Mouse (Mus musculus): ENCODE measurements around the gene Rnf24.
A peak's percentile ranks its signal among the peaks of the same experiment; 100 is the strongest.

Gene Rnf24

GRCm38 (mm10) chr2:131262213-131262672 is 90.4 kb downstream of the Rnf24 start, which contains the start of gene Pank2:
Pank2 (plus strand) TSS chr2:131262495.
- peak; percentile 98 for DNase-seq

- no peak for DNase-seq
Measured at GRCm38 (mm10) chr2:131261481-131262212, 91.0 kb downstream of the Rnf24 start.

- DNase-seq = no peak
Measured at GRCm38 (mm10) chr2:131260544-131261307, 92.0 kb downstream of the Rnf24 start.

DNA sequence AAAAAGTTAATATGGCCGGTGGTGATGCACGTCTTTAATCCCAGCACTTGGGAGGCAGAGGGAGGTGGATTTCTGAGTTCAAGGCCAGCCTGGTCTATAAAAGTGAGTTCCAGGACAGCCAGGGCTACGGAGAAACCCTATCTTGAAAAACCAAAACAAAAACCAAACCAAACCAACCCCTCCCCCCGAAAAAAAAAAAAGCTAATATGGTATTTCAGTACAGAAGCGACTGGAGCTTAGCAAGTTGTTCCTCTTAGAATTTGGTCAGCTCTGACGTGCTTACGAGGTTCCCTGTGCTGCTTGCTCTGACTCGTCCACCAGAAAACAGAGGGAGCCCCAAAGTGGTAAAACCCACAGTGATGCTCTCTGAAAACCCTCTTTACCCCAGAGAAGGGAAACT is 94.0 kb downstream of the Rnf24 start:
- no peak for DNase-seq

GRCm38 (mm10) chr2:131255738-131256137 is 97.0 kb downstream of the Rnf24 start:
- no peak for DNase-seq

- peak; percentile 84 for DNase-seq
Measured at GRCm38 (mm10) chr2:131254329-131254713, 98.4 kb downstream of the Rnf24 start.

DNA sequence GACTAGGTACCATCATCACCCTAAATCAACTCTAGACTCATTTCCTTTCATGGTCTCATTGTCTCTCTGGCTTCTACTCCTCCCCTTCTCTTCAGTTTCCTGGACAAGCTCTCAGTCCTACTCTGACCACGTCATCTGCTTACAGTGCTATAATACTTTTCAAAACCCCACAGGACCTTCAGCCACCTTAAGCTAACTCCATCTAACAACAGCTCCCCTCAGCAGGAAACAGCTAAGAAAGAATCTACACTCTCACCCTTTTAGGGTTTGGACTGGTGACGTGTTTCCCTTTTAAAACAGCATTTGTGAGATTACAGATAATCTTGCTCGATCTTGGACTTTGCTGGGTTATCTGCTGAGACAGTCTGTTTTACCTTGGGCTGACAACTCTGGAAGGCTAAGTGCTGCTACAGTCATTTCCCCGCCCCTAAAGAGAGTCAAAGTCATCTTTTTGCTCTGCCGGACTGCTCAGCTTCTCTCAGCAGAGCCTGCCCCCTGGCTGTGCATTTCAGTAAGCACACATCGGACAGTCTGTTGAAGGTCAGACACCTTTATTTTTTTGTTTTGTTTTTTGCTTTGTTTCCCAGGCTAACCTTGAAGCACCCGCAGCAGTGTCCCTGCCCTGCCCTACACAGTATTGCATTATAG is 98.9 kb downstream of the Rnf24 start:
- DNase-seq = peak; percentile 88
